Mouse (Mus musculus) lung, adult 2 months (tissue): ENCODE data around the gene Gm26727. TPM values are rescaled to one million over a fixed set of nuclear protein-coding genes. Genes with fewer than 3 reads are reported as not detected.
"Not testable (repeated sequence)": the region's sequence is repeated elsewhere in the genome, so short reads cannot be mapped to it uniquely, and the experiment has no call there.

Source experiments
- DNase-seq: peaks from one replicate; pipeline ENCODE4 v3.0.0; 2022
- H3K4me1 ChIP-seq: fragments of 200-500 bp; 2 replicates; pipeline ENCODE4 v1.6.1; 2011; ENCODE audit warnings: low read length; ENCODE audit not compliant: control insufficient read depth, insufficient read depth
- H3K4me3 ChIP-seq: fragments of 200-500 bp; replicated peaks from 2 replicates; pipeline ENCODE3; 2011; ENCODE audit warnings: low read depth, mild to moderate bottlenecking, control low read depth, low read length; ENCODE audit errors: extremely low read depth
- CTCF ChIP-seq: fragments of 200-500 bp; IDR thresholded peaks from 2 replicates; pipeline ENCODE4 v1.5.1; 2011; ENCODE audit warnings: mild to moderate bottlenecking, low read length, control low read depth; ENCODE audit not compliant: insufficient read depth
- POLR2A ChIP-seq: fragments of 200-500 bp; IDR thresholded peaks from 2 replicates; pipeline ENCODE4 v1.6.1; 2011; ENCODE audit warnings: low read depth, mild to moderate bottlenecking, control low read depth, low read length, borderline replicate concordance; ENCODE audit errors: extremely low read depth
- WGBS: fragments of 180-500 bp; shearing (Covaris S2); methylation state at CpG from one replicate; pipeline ENCODE4 v1.1.7; 2018; 5-methylcytosine and 5-hydroxymethylcytosine counted together
- polyA plus RNA-seq: library from polyadenylated mRNA; depleted of rRNA; stranded (reverse); fragments of >200 nt; gene quantifications from 2 replicates; pipeline ENCODE4 v1.2.3, GENCODE M21; 2012; rRNA removed

Gene Gm26727
- polyA plus RNA-seq, 1 experiment, result not detected

DNA sequence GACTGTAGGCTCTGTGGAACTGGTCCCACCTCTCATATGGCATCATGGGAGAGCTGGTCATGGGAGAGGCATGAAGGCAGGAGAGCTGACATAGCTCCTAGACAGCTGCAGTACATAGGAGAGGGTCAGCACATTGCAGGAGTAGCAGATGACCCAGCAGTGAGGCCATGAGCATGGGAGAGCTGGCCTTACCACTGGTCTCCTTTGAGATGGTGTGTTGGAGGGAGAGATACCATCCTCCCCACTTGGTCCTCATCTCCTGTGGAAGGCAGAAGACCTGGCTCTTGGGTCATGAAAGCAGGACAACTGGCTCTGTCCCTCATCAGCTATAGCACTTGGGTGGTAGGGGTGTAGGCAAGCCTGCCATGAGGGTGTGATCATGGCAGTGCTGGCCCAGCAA lies 12.1 kb downstream of the Gm26727 start:
- Histone ChIP-seq H3K4me3 (no peak overlapping the region), H3K4me1 (no peaks in the 10 kb centered on the region)
- TF ChIP-seq CTCF, result no peak
- no peak for TF ChIP-seq POLR2A
- DNase-seq, result no peak

- no CpG with 5 or more reads among the region's 1 CpGs for WGBS
- not testable (repeated sequence) for H3K4me3 ChIP-seq, DNase-seq, H3K4me1 ChIP-seq
These were observed 19.6 kb downstream of the Gm26727 start, which contains the start of gene Gm21830 for GRCm38 (mm10) chr2:67413425-67413824. Gene Gm21830, plus strand, starts transcription at chr2:67413725.

Other genes starting within 250 kb of the Gm26727 start
- not detected in 2 replicates for gene Gm21830, start 19.5 kb downstream of the Gm26727 start, polyA plus RNA-seq
- 0.06 and 1.6 TPM in 2 replicates for gene Xirp2, start 12.8 kb upstream of the Gm26727 start, polyA plus RNA-seq
- 0.28 and 0.36 TPM in 2 replicates for gene B3galt1, start 132.7 kb upstream of the Gm26727 start, polyA plus RNA-seq